Mouse (Mus musculus): ENCODE measurements around the gene Nhsl2. TPM values are rescaled to one million over a fixed set of nuclear protein-coding genes. Genes with fewer than 3 reads are reported as not detected.

Gene Nhsl2
- total RNA-seq, 2 experiments from 2014 or later, result 37.0 to 38.0 TPM

DNA sequence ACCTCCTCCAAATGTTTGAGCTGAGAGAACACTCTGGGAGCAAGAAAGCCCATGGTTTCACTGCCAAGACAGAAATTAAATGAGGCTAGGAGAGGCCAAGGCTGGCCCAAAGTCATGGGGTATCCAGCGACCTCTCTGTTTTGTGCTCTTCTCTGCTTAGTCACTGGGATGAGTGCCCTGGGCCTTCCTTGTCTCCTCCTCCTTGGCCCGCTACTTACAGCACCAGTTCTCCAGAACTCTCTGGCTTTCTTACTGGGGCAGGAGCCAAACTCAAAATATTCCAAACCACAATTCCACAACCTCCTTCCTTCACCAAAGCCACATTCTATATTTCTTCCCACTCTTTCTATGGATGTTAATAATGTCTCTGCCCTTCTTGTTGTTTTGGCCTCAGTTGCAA, 147.5 kb downstream of the Nhsl2 start:
- intact Hi-C loops (cut with DNase I), result no loop called here
- TF ChIP-seq CTCF (IDR thresholded peaks at IDR 0.05), result no peak
- no peak overlapping the region for H3K27ac ChIP-seq
- DNase-seq (ENCODE audit: extremely low spot score in 1 of 2, low spot score in 2 of 2), result no peak
- H3K4me3 ChIP-seq, result no peak overlapping the region

- intact Hi-C loops (cut with DNase I), result no loop called here
- peak overlapping the region; percentile 79 for H3K27ac ChIP-seq
- peak; percentile 18 for TF ChIP-seq CTCF (IDR thresholded peaks at IDR 0.05)
- peak overlapping the region; percentile 29 for H3K4me3 ChIP-seq
- DNase-seq (ENCODE audit: extremely low spot score in 1 of 2, low spot score in 2 of 2), result peak; percentile 48 to 70
Observed at GRCm38 (mm10) chrX:102003632-102004315, 154.6 kb downstream of the Nhsl2 start.

DNA sequence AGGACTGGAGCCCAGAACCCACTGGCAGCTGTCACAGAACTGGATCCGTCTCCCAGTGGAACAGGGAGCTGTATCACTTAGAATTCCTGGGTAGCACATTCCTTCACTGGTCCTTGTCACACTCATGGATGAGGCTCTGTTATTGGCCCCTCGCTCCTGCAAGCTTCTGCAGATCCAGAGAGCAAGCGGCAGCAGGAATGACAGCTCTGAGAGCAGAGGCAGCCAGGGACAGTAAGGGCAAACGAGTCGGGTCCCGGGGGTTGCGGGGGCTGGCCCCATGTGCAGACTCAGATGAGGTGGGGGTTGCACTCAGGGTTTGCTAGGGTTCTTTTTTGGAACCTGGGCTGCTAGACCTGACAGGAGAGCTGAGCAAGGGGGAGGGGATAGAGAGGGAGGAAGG, 155.2 kb downstream of the Nhsl2 start:
- no peak for TF ChIP-seq CTCF (IDR thresholded peaks at IDR 0.05)
- Histone ChIP-seq H3K27ac (peak overlapping the region; percentile 79), H3K4me3 (peak overlapping the region; percentile 29)
- intact Hi-C loops (cut with DNase I), result no loop called here
- peak in 1 of 2 experiments; percentile 21 for DNase-seq (ENCODE audit: extremely low spot score in 1 of 2, low spot score in 2 of 2)

DNA sequence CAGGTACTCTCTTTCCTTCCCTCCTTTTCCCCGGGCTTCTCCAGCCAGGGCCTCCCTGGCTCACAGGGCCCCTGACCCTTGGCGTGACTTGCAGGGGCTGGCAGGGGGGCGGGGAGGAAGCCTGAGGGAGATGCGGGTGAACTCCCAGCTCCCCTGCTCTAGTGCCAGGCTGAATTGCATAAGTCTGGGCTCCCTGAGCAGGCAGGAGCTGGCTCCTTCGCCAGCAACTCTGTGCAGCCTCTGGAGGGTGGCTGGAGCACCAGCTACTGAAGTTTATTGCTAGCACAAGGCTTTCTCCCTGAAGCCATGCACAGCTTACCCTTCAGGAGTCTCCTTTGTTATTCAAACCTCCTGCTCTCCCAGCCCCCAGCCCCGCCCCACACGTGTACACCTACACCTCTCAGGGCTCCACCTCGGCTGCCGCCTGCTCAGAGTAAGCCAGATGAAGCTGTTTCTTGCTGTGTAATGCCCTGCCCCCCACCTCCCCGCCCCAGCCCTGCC, 156.0 kb downstream of the Nhsl2 start:
- TF ChIP-seq CTCF (IDR thresholded peaks at IDR 0.05), result no peak
- intact Hi-C loops (cut with DNase I), result no loop called here
- peak; percentile 20 to 22 for DNase-seq (ENCODE audit: extremely low spot score in 1 of 2, low spot score in 2 of 2)
- peak overlapping the region; percentile 71 for H3K27ac ChIP-seq
- H3K4me3 ChIP-seq, result peak overlapping the region; percentile 42

GRCm38 (mm10) chrX:102007935-102008334, 158.8 kb downstream of the Nhsl2 start:
- no peak for TF ChIP-seq CTCF (IDR thresholded peaks at IDR 0.05)
- DNase-seq (ENCODE audit: extremely low spot score in 1 of 2, low spot score in 2 of 2), result no peak
- intact Hi-C loops (cut with DNase I), result no loop called here
- H3K4me3 ChIP-seq, result no peak overlapping the region
- no peak overlapping the region for H3K27ac ChIP-seq

DNA sequence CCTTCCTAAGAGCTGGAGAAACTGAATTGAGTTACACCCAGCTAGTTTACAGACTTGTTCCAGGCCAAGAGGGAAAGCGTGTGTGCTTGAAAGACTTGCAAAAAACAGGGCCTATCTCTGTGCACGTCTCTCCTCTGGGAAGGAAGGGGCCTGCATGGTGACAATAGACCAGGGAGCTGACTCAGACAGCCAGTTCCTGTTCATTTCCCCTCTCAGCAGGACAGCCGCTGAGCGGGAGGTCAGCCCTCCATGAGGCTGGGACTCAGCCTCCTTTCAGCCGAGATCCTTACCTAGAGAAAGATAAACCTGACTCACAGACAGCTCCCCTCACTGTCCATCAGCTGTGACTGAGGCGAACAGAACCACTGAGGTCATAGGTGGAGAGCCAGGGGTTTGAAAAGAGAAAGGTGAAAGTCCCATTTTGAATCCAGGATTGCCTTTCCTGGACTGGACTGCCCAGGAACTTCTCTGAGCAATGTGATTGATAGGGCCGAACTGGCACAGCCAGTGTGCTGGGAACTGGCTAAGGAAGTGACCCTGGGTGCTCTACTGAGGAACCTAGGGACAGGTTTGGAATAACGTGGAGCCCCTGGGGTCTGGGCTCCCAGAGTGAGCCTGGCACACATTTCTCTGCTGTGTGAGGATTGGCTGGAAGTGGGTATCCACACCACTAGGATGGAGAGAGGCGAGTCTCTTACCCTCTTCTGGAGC, 168.2 kb downstream of the Nhsl2 start:
- no peak overlapping the region; the same call in 1 of the 2 replicates for H3K27ac ChIP-seq
- intact Hi-C loops (cut with DNase I), result no loop called here
- TF ChIP-seq CTCF (IDR thresholded peaks at IDR 0.05), result no peak
- DNase-seq (ENCODE audit: extremely low spot score in 1 of 2, low spot score in 2 of 2), result no peak
- no peak overlapping the region for H3K4me3 ChIP-seq

GRCm38 (mm10) chrX:102018890-102019289, 169.7 kb downstream of the Nhsl2 start:
- intact Hi-C loops (cut with DNase I), result no loop called here
- peak overlapping the region; percentile 19; the same call in 1 of the 2 replicates for H3K27ac ChIP-seq
- no peak overlapping the region for H3K4me3 ChIP-seq

GRCm38 (mm10) chrX:102019471-102020240, 170.5 kb downstream of the Nhsl2 start:
- intact Hi-C loops (cut with DNase I), result no loop called here
- no peak for TF ChIP-seq CTCF (IDR thresholded peaks at IDR 0.05)
- no peak for DNase-seq (ENCODE audit: extremely low spot score in 1 of 2, low spot score in 2 of 2)
- H3K4me3 ChIP-seq, result no peak overlapping the region
- peak overlapping the region; percentile 4; the same call in 1 of the 2 replicates for H3K27ac ChIP-seq

More at GRCm38 (mm10) chrX:102018890-102019289, 169.7 kb downstream of the Nhsl2 start:
- peak in 1 of 2 experiments; percentile 18 for DNase-seq (ENCODE audit: extremely low spot score in 1 of 2, low spot score in 2 of 2)
- no peak for TF ChIP-seq CTCF (IDR thresholded peaks at IDR 0.05)

- intact Hi-C loops (cut with DNase I), result no loop called here
- no peak for DNase-seq (ENCODE audit: extremely low spot score in 1 of 2, low spot score in 2 of 2)
- H3K4me3 ChIP-seq, result no peak overlapping the region
- no peak for TF ChIP-seq CTCF (IDR thresholded peaks at IDR 0.05)
- no peak overlapping the region for H3K27ac ChIP-seq
Observed at GRCm38 (mm10) chrX:102024976-102025375, 175.8 kb downstream of the Nhsl2 start.

DNA sequence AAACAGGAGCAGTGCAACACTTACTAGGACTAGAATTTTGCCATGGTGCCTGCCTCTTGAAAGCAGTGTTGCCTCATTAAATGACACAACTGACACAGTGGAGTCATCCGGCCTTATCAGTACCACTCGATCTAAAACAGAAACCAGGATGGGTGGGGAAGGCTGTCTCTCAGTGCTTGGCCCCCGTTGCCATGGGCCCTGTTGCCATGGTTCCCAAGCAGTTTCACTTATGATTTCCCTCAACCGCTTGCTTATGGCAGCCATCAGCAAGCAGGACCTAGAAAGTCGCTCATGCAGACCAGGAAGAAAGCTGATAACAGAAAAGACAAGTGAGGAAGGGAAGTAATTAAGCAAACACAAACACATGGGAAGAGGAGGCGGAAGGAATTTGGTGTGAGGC, 182.7 kb downstream of the Nhsl2 start:
- no peak for DNase-seq (ENCODE audit: extremely low spot score in 1 of 2, low spot score in 2 of 2)
- Histone ChIP-seq H3K27ac (no peak overlapping the region), H3K4me3 (no peak overlapping the region)
- no peak for TF ChIP-seq CTCF (IDR thresholded peaks at IDR 0.05)
- intact Hi-C loops (cut with DNase I), result loop anchor here (2.0 kb wide), 1 partner anchor 77 kb away; no protein-coding TSS in a partner anchor

DNA sequence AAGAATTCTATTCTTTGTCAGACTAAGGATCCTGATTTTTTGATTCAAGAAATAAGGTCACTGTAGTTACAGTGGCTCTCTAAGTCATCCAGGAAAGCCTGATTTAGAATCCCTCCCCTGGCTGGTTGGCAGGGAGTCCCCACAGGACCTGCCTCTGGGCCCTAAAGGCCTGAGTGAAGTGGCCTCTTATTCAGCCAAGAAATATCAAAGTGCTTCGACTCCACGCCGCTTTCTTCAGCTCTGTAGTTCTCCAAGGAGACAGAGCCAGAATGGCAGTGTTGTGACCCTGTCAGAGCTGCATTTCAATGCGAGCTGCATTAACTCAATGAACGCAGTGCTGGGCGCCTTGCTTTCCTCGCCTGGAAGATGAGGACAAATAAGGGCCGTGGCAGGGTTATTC, 183.2 kb downstream of the Nhsl2 start:
- Histone ChIP-seq H3K27ac (no peak overlapping the region), H3K4me3 (no peak overlapping the region)
- intact Hi-C loops (cut with DNase I), result loop anchor here (2.0 kb wide), 1 partner anchor 78 kb away; no protein-coding TSS in a partner anchor
- no peak for TF ChIP-seq CTCF (IDR thresholded peaks at IDR 0.05)
- DNase-seq (ENCODE audit: extremely low spot score in 1 of 2, low spot score in 2 of 2), result no peak
